Mouse (Mus musculus) heart, adult 9 months (tissue): ENCODE data around the gene Wwc1.

Source experiments
- DNase-seq, 2 experiments: peaks; one replicate each; pipeline ENCODE4 v3.0.0; 2022; ENCODE audit warnings: low spot score in 2 of 2

Wwc1 gene

GRCm38 (mm10) chr11:35973135-35973534, 7.2 kb downstream of the Wwc1 start:
- no peak for DNase-seq

- DNase-seq, result no peak
These were observed 7.9 kb downstream of the Wwc1 start for GRCm38 (mm10) chr11:35972270-35972931.

- DNase-seq, result no peak
These were observed 9.3 kb downstream of the Wwc1 start for GRCm38 (mm10) chr11:35970806-35971705.

- no peak for DNase-seq
These were observed 12.0 kb downstream of the Wwc1 start for GRCm38 (mm10) chr11:35968291-35968690.

- DNase-seq, result no peak
These were observed 16.3 kb downstream of the Wwc1 start for GRCm38 (mm10) chr11:35963981-35964549.

- DNase-seq, result no peak
These were observed 16.8 kb downstream of the Wwc1 start for GRCm38 (mm10) chr11:35963554-35963953.

GRCm38 (mm10) chr11:35962431-35962830, 17.9 kb downstream of the Wwc1 start:
- no peak for DNase-seq

- DNase-seq, result no peak
These were observed 21.1 kb downstream of the Wwc1 start for GRCm38 (mm10) chr11:35959270-35959669.

GRCm38 (mm10) chr11:35955572-35955971, 24.8 kb downstream of the Wwc1 start:
- DNase-seq, result no peak

GRCm38 (mm10) chr11:35953179-35953578, 27.1 kb downstream of the Wwc1 start:
- no peak for DNase-seq

- no peak for DNase-seq
These were observed 28.6 kb downstream of the Wwc1 start for GRCm38 (mm10) chr11:35951727-35952065.

- DNase-seq, result no peak
These were observed 29.1 kb downstream of the Wwc1 start for GRCm38 (mm10) chr11:35951058-35951726.

GRCm38 (mm10) chr11:35950466-35950865, 29.9 kb downstream of the Wwc1 start:
- DNase-seq, result no peak

- DNase-seq, result no peak
These were observed 30.3 kb downstream of the Wwc1 start for GRCm38 (mm10) chr11:35950011-35950410.

GRCm38 (mm10) chr11:35948457-35948881, 31.9 kb downstream of the Wwc1 start:
- DNase-seq, result no peak

GRCm38 (mm10) chr11:35947944-35948343, 32.4 kb downstream of the Wwc1 start:
- no peak for DNase-seq

GRCm38 (mm10) chr11:35945187-35945586, 35.1 kb downstream of the Wwc1 start:
- DNase-seq, result no peak

- DNase-seq, result no peak
These were observed 38.7 kb downstream of the Wwc1 start for GRCm38 (mm10) chr11:35941641-35942040.

- DNase-seq, result no peak
These were observed 39.3 kb downstream of the Wwc1 start for GRCm38 (mm10) chr11:35941064-35941463.

GRCm38 (mm10) chr11:35938790-35939385, 41.4 kb downstream of the Wwc1 start:
- no peak for DNase-seq

GRCm38 (mm10) chr11:35935645-35936044, 44.7 kb downstream of the Wwc1 start:
- no peak for DNase-seq

GRCm38 (mm10) chr11:35935133-35935532, 45.2 kb downstream of the Wwc1 start:
- no peak for DNase-seq
